Mouse (Mus musculus) kidney, adult 2 months (tissue): ENCODE data around the gene Klhl21.

Source experiments
- CTCF ChIP-seq: fragments of 200-500 bp; conservative IDR thresholded peaks from 2 replicates; pipeline ENCODE4 v1.5.1; 2011; ENCODE audit warnings: low read depth, mild to moderate bottlenecking, control low read depth, low read length, moderate library complexity, mixed read lengths; ENCODE audit not compliant: insufficient read depth, insufficient read length
- POLR2A ChIP-seq: fragments of 200-500 bp; IDR thresholded peaks from one replicate; pipeline ENCODE4 v1.6.1; 2011; ENCODE audit warnings: low read depth, low read length, control low read depth

DNA sequence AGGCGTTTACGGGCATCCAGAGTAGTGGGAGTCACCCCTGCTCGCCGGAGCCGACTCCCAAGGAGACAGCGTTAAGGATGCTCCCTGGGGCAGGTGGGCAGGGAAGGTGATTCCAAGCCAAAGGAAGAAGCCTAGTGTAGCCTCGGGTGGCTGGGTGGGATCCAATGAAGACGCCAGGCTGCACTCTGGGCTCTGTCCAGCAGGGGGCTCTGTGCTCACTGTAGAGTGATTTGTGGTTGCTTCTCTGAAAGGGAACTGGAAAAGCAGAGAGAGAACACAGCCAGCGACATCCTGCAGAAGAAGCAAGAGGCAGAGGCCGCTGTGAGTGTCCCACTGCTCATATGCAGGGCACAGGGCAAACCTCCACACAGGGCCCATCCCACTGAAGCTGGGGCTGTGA, 30.9 kb upstream of the Klhl21 start:
- no peak for TF ChIP-seq POLR2A
- TF ChIP-seq CTCF = peak; percentile 77
